Mouse (Mus musculus) adrenal gland, postnatal 36 days (tissue): ENCODE data around the gene Bola2. TPM values are rescaled to one million over a fixed set of nuclear protein-coding genes. Genes with fewer than 3 reads are reported as not detected.

Source experiments
- DNase-seq, 2 experiments: peaks; one replicate each; pipeline ENCODE4 v3.0.0; 2021; ENCODE audit warnings: mixed read lengths in 1 of 2
- total RNA-seq, 2 experiments: library from RNA; stranded (reverse); gene quantifications; 2 replicates each; pipeline ENCODE4 v1.2.3; 2021

Gene Bola2
- total RNA-seq, 2 experiments from 2014 or later = 94.8 to 98.1 TPM

DNA sequence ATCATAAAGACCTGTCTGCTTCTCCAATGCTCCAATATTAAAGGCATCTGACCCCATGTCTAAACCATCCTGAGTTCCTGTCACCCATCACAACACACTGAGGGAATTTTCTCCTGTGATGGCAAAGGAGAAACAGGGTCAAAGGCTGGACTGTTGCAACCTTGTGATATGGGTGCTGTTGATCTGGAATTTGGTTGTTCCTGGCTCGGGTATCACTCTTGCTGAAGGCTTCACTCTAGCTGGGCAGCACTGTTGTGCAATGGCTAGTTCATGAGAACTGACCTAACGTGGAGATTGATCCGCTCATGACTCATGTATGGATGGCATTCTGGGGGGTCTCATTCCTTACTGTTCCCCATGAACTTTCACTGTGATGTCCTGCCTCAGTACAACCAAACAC, 6.2 kb upstream of the Bola2 start:
- DNase-seq = no peak

DNA sequence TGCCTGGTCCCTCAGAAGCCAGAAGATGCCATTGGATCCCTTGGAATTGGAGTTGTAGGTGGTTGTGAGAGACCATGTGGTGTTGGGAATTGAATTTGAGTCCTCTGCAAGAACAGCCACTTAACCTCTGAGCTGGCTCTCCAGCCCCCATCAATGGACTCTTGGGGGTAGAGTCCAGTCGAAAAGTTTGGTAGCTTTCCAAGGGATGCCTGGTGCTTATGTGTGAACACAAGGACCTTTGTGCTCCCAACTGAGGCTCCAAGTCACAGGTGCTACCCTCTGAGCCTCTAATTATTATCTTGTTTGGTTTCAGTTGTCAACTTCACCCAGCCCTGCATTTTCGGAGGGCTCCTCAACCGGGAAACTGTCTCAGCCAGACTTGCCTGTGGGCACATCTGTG, 4.5 kb upstream of the Bola2 start:
- DNase-seq = no peak

DNA sequence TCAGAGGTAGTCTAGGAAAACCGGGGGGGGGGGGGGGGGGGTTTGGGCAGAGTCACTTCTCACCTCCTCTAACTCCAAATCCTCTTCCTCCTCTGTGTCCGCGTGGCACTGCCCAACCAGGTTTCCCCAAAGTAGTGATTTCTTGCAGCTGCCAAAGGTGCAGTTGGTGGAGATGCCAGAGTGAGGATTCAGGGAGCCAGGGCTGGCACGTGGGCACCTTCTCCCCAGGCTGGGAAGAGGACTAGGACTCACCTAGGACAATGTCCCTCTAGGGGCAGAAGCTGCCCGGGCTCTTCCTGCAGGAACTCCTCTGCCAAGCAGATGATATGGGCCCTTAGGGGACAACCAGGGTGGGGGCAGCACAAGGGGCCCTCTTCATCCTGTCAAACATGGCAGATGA, 3.5 kb upstream of the Bola2 start:
- DNase-seq = no peak

DNA sequence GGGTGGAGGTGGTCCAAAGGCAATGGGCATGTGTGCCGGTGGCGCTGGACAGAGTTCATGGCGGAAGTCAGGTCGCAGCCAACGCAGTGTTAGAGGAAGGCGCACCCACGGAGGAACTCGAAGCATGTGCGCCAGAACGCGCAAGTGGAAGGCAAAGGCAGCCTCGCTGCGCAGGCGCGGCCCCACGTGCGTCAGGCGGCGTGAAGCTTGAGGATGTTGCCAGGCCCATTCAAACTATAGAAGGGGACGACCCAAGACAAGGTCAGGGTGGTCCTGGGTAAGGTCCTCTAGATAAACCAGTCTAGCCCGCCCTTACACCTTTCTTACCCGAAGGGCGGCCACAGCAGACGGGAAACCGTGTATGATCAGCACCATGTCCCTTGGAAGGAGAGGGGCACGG, 2.8 kb upstream of the Bola2 start:
- no peak for DNase-seq

DNA sequence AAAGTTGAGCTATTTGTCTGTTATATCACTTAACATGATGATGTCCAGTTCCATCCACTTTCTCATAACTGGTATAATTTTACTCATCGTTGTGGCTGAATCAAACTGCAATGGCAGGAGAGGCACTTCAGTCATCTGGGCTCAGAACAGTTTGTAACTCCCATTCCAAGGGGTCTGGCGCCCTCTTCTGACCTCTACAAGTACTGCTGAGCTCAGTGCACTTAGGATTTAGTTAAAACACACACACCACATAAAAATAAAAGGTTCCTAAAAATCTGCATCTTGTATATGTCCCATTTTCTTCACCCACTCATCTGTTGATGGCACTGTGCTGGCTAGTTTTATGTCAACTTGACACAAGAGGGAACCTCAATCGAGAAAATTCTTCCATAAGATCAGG, 1.9 kb upstream of the Bola2 start:
- DNase-seq = peak; percentile 87 to 90

DNA sequence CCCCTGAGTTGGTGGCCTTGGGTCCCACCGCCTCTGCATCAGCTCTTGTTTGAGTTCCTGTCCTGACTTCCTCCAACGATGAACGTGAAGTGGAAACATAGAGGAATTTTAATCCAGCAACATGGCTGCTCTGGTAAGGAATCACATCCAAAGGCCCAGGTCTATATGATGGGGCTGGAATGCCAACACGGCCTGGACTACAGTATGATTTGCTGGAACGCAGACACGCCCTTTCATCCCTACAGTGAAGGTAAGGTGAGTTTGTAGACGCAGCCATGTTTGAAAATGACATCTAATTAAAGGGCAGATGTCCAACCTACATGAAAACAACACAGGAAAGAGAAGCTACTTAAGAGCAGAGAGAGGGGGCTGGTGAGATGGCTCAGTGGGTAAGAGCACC, 1.4 kb upstream of the Bola2 start:
- DNase-seq = no peak

DNA sequence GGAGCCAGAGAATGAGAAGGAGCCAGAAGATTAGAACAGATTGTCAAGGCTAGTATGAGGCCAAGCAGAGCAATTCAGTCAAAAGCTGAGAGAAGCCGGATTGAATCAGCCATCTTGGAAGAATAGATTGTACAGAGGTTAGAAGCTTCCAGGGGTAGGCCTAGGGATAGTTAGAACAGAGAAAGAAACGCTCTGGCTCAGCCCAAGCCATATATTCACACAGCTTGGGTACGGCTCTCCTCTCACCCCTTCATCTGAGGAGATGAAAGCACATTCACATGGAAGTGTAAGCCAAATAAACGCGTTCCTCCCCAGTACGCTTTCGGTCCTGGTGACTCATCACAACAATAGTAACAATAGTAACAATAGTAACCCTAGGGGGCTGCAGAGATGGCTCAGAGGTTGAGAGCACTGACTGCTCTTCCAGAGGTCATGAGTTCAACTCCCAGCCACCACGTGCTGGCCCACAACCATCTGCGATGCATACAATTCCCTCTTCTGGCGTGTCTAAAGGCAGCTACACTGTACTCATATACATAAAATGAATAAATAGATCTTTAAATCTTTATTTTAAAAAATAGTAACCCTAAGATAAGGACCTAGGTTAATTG, 655 bp upstream of the Bola2 start:
- no peak for DNase-seq

DNA sequence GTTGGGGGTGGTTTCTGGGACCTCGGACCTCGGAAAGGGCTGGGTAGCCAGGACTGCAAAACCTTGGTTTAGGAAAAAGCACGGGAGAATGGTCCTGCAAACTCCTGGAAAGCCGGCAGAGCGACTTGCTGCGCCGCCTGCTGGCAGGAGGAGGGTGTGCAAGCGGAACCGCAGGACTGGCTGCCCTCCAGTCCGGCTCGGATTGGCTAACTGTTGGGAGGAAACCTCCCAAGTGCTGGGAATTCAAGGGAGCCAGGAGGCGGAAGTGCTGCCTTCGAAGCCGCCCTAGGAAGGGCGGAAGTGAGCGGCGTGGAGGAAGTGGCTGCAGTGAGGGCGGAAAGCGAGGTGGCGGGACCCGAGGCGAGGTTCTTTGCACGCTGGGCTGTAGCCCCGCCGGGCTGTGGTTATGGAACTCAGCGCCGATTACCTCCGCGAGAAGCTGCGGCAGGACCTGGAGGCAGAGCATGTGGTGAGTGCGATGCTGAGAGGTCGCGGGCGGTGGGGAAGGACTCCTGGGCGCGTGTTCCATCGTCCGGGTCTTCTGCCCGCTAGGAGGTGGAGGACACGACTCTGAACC, 518 bp downstream of the Bola2 start, which contains the start of gene Slx1b:
TSS of gene Slx1b (minus strand) at position 154 of the 577 bp plus-strand sequence.
- peak; percentile 96 to 97 for DNase-seq

DNA sequence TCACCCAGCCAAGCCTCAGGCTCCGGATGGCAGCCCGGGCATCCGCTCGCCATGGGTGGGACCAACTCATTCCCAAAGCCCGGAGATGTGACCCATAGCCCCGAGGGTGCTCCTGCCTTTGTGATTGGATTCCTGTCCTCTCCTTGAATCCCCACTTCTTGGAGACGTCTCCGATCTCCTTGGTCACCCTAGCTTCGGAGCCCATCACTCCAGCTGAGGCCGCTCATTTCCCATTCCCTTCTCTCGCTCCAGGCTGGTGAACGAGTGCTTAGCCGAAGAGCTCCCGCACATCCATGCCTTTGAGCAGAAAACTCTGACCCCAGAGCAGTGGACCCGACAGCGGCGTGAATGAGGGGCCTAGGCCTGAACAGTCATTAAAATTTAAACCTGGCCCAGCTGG, 1.1 kb downstream of the Bola2 start:
- no peak for DNase-seq

DNA sequence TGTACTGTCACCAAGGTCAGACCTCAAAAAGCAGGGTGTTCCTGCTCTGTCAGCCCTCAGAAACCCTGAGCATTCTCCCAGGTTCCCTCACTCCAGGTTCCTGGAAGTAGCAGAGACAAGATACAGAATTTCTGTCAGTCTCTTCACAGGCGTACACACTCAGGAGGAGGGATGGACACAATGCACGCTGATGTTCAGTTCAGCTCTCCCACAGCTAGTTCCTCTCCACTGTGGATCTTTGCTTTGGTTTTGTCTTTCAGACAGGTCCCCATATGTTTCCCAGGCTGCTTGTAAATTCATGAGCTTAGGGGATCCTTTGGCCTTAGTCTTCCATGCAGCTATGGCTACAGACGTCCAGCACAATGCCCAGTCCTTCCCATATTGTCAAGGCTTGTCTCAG, 1.7 kb downstream of the Bola2 start:
- DNase-seq = no peak

DNA sequence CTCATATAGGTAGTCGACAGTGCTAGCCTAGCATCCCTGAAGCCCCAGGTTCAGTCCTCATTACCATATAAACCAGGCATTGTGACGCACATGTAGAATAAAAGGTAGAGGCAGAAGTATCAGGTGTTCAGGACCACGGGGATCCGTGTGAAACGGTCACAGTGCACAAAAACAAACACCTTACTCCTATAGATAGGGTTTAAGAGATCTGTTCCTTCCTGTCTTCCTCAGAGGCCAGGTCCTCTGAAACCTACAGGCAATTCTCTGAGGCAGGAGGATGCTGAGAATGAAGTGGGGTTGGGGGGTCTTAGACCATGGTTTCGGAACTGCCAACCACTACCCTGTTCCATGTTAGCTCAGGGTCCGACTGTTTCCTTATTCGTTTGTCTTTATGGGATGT, 2.6 kb downstream of the Bola2 start:
- DNase-seq = no peak

DNA sequence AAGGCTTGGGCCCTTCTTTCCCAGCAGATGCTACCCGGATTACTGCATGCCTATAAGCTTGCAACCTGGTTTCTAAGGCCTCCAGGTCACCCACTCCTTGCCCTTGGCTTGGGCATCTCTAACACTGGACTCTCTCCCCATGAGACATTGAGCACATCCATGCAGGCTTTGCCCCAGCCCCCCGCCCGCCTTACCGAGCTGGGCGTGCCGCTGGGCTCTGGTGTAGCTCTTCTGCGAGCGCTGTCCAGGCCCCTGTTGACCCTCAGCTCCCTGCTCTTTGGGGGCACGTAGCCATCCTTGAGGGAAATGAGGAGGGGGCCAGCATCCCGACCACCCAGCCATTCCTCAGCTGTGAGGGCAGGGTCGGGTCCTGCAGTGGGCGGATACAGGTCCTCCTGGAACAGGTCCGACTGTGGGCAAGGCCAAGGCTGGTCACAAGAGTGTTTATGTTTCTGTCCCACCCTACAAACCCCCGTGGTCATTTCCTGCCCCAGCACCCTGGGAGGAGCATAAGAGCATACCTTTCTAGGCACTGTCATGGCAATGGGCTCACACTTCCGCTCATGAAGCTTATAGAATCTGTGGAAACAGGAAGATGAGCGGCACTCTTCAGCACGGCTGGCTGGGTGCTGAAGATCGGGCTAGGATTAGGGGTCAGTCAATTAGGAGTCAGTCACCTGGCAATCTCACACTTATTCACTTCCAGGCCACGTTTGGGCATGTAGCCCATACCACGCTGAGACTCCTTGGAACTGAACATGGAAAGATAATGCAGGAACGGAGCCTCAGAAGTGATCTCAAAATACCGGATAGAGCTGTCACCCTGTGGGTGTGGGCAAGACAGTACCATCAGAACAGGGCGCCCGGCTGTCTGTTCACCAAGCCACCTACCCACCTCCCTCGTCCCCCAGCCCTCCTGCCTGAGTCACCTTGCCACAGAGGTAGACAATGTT, 5.1 kb downstream of the Bola2 start:
- DNase-seq = no peak

DNA sequence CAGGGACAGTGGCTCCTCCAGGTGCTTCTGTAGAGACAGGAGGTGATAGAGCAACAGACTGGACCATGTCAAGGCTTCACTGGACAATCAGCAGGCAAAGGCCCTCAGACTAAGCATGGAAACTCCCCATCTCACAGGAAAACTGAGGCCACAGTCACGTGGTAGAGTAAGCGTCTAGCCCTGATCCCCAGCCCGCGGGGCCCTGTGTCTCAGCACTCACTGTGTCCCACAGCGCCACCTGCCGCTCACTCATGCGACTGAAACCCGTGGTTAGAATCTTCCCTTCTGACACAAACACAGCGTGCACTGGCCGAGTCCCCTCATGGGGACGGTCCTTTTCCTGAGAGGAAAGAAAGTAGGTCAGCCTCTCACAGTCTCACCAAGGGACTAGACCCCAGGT, 5.9 kb downstream of the Bola2 start:
- peak; percentile 89 to 94 for DNase-seq

DNA sequence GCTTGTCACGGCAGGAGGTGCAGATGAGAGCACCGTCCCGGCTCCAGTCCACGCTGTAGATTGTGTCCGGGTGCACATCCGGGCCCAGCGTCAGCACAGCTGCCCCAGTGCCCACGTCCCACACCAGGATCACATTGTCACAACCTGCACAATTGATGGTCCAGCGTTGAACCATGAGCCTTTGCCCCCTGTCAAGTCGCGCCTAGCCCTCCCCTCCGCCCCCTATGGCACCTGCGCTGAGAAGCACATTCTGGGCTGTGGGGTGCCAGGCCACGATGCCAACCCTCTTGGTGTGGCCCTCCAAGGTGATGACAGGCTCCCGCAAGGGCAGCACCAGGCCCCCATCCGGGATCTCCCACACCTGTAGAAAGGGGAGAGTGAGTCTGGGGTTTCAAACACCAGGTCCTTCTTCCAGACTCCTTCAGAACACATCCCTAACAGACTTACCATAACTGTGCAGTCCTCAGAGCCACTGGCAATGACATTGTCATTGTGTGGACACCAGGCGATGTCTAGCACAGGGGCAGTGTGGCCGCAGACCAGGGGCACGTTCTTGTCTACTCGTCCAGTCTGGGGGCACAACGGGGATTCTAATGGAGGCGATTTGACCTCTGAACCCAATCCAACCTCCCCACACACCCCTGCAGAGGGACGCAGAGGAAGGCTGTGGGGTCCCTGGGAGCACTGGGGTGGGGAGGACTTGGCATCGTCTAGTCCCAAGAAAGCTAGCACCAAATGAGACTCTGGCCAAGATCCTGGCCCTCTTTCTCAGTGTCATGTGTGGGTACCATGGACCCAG, 6.6 kb downstream of the Bola2 start:
- DNase-seq = no peak

DNA sequence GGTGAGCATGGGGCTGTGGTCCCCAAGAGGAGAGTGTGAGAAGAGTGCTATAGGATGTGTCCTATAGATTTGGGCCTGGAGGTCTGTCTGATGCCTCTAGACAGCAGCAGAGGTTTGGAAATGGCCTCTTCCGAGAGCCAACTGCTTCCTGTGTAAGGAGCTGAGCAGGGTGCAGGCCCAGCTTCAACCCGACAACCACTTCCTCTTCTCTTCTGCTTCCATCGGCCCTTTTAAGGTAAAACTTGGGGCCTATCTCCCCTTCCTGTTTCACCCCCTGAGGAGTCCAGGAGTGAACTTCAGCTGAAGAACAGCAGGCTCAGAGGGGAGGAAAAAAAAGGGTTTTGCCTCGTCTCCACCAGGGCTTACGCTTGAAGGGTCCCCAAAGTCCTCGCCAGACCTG, 7.2 kb downstream of the Bola2 start:
- no peak for DNase-seq

DNA sequence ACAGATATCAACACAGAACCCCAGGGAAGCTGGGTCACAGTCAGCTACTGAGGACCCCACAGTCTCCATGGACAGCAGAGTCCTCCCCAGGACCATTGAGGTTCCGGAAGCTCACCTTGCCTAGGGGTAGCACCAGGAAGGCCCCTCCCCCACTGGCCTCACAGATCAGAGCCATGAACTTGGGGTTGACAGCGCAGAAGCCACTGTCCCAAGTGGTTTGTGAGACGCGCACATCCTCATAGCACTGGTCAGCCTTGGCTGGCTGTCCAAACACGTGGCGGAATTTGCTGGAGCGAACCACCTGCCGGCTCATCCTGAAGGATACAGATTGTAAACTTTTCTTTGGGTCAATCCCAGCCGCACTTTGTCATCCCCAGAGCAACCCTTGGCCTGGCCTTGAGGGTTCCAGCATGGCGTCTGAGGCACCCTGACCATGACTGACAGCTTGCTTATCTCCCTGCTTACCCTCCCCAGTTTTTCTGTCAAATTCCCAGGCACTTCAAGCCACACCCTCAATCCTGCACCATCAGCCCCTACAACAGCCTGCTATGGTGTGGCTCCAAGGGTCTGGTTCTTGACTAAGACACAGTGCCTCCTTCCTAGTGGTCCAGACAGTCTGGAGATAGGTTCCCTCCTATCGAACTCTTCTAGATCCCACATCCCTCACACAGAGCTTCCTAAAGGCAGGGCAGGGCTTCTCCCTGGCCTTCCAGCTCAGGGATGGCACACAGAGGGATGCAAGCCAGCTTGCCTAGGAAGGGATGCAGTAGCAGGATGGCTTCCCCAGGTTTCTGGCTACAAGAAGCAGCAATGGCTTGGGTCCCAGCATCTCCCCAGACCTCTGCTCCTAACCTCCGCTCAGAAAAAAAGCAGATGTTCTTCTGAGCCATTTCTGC, 7.9 kb downstream of the Bola2 start:
- no peak for DNase-seq

DNA sequence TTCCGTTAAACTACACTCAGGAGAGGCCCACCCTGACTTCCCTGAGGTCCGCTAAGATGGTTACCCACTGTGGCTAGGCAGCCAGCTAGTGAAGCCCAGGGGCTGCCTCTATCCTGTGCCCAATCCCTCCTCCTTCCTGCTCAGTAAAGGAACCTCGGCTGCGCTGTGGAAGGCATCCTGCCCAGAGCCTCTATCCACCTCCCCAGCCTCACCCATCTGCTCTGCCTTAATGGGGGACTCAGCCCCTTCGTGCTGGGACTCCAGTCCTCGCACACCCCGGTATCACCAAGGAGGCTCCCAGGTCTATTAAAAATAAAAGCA, 8.5 kb downstream of the Bola2 start:
- no peak for DNase-seq

DNA sequence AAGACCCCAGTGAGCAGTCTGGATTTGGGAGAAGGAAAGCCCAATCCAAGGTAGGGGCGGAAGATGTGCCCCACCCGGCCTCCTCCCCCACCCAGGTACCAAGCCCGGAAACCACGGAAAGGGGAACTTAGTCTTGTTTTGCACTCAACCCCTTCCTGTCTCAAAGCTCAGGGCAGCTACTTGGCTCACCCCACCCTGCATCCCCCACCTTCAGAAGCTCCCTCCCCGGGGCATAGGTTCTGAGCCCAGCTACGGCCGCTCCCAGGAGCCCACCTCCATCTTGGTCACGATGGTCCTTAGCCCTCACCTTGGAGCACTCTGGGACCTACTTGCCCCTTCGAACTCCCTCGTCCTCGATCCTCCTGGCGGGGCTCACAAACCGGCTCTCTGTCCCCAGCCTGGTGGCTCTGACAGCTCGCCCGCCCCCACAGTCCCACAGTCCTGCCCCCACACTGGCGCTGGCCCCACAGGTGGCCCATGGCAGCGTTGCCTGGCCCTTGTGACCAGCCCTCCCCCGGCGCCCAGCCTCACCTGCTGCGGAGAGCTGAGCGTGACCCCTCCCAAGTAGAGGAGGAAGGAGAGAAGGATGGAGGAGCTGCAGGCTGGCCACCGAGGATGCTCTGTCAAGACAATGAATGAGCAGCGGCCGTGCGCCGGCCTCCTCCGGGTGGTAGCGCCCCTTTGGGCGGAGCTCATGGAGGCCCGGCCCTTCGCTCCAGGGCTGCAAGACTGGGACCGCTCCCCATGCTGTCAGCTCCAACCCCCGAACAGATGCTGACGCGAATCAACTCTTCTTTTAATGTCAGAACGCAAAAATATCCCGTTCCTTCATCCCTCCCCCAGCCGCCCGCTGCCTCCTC, 9.2 kb downstream of the Bola2 start:
- DNase-seq = peak; percentile 79 to 86

DNA sequence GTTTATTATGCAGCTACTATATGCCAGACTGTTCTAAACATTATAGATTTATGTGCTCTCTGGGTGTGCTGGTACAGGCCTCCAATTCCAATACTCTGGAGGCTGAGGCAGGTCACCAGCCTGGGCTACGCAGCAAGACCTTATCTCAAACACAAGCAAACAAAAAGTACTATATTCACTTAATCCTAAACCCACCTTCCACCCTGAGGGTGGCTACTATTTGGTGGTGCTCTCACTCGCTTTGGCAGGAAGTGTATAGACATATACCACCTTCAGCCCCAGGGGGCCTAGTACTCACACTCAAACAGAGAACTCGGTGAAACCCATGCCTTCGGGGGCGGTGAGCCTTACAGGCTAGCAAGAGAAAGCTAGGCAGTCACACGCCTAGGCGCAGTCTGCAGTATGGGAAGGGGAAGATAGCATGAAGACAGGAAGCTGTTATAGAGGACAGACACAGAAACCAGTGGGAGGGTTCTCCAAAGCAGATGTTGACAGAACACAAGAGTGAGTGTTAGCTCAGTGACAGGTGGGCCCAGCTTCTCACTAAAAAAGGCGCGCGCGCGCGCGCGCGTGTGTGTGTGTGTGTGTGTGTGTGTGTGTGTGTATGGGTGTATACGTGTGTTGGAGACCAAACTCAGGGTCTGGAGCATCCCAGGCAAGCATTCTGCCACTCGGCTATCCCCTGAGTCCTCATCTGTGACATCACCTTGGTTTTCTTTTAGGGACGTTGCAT, 12.4 kb downstream of the Bola2 start, which contains the start of gene Coro1a:
TSS of gene Coro1a (minus strand) at position 346 of the 733 bp plus-strand sequence.
- no peak for DNase-seq
